Mouse (Mus musculus): ENCODE data around the gene Rbm28. TPM values are rescaled to one million over a fixed set of nuclear protein-coding genes. Genes with fewer than 3 reads are reported as not detected.

The Rbm28 gene
- 47.4 and 50.6 TPM in 2 replicates for polyA plus RNA-seq (2015; fragmentation: Nextera tagmentation; extraction: Ambion mirVana)

- Histone ChIP-seq H3K36me3 (peaks cover 8% of the 10 kb centered on the region), H3K9me3 (no peaks in the 10 kb centered on the region), H3K27me3 (peaks cover 33% of the 10 kb centered on the region), H3K4me3 (peak within 1 kb of the TSS; percentile 83), H3K27ac (peak within 1 kb of the TSS; percentile 57), H3K9ac (peak within 1 kb of the TSS; percentile 83), H3K4me1 (peaks cover 8% of the 10 kb centered on the region), H3K4me2 (peak within 1 kb of the TSS; percentile 93)
- peak; percentile 63; the same call in 1 of the 2 replicates for ATAC-seq (ENCODE audit: insufficient number of reproducible peaks, insufficient read depth, low FRiP score, low TSS enrichment, low read depth)
- 8% methylated on average over 42 of the region's 42 CpGs for WGBS
Measured at GRCm38 (mm10) chr6:29164314-29165244, at the start of gene Rbm28. Rbm28 (minus strand) TSS chr6:29165006.

DNA sequence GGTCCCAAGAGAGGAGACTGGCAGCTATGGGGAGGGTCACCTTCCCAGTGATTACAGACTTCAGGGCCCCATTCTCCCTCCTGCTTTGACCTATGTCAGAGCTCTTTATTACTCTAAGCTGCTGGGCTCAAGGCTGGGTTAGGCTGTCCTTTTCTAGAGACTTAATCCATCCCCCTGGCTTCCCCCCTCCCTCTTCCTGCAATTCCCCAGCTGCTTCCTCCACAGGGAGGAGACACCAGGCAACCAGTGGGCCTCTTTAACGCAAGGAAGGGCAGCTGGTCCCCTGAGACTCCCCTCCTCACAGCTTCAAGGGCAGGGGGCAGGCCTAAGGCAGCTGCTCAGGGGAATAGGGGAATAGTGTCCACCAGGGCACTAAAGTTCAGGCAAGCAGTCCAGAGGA lies 49.4 kb upstream of the Rbm28 start:
- H3K9ac ChIP-seq = no peak overlapping the region
- no peaks in the 10 kb centered on the region for H3K9me3 ChIP-seq
- no peaks in the 10 kb centered on the region for H3K36me3 ChIP-seq
- H3K27me3 ChIP-seq = peaks cover 35% of the 10 kb centered on the region
- no peak overlapping the region for H3K4me3 ChIP-seq
- peaks cover 37% of the 10 kb centered on the region for H3K4me1 ChIP-seq
- no peak overlapping the region for H3K27ac ChIP-seq
- 13% methylated on average over 1 of the region's 1 CpGs for WGBS
- no peak for ATAC-seq (ENCODE audit: insufficient number of reproducible peaks, insufficient read depth, low FRiP score, low TSS enrichment, low read depth)
- no peak overlapping the region for H3K4me2 ChIP-seq

GRCm38 (mm10) chr6:29213436-29213835 lies 48.6 kb upstream of the Rbm28 start:
- H3K4me3 ChIP-seq = no peak overlapping the region
- peaks cover 35% of the 10 kb centered on the region for H3K27me3 ChIP-seq
- peaks cover 37% of the 10 kb centered on the region for H3K4me1 ChIP-seq
- H3K36me3 ChIP-seq = no peaks in the 10 kb centered on the region
- H3K9ac ChIP-seq = no peak overlapping the region
- 56% methylated on average over 5 of the region's 5 CpGs for WGBS
- no peaks in the 10 kb centered on the region for H3K9me3 ChIP-seq
- no peak for ATAC-seq (ENCODE audit: insufficient number of reproducible peaks, insufficient read depth, low FRiP score, low TSS enrichment, low read depth)
- no peak overlapping the region for H3K27ac ChIP-seq
- no peak overlapping the region for H3K4me2 ChIP-seq

GRCm38 (mm10) chr6:29211806-29212492 lies 47.1 kb upstream of the Rbm28 start:
- no peaks in the 10 kb centered on the region for H3K9me3 ChIP-seq
- ATAC-seq (ENCODE audit: insufficient number of reproducible peaks, insufficient read depth, low FRiP score, low TSS enrichment, low read depth) = peak; percentile 76
- H3K4me1 ChIP-seq = peaks cover 37% of the 10 kb centered on the region
- peak overlapping the region; percentile 72 for H3K4me3 ChIP-seq
- WGBS = under 1% methylated on average over 62 of the region's 66 CpGs
- H3K27me3 ChIP-seq = peaks cover 35% of the 10 kb centered on the region
- peak overlapping the region; percentile 81 for H3K9ac ChIP-seq
- H3K36me3 ChIP-seq = peaks cover 2% of the 10 kb centered on the region; the same call in 1 of the 2 replicates
- peak overlapping the region; percentile 73 for H3K27ac ChIP-seq
- peak overlapping the region; percentile 93 for H3K4me2 ChIP-seq

DNA sequence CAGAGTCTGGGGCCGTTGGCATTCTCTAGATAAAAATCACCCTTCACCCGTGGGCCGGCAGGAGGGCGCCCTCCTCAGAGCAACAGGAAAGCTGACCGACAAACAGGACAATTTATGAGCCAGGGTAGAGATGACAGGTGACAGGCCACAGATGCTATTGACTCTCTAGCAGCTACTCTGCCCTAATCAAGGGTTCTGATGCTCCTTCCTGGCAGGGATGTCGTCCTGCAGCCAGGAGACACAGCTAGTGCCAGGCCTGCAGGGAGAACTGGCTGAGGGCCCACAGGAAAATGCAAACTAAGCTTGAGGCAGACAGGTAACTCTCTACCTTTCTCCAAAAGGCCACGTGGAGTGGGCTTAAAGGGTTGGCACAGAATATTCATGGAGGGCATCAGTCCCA lies 46.3 kb upstream of the Rbm28 start:
- Histone ChIP-seq H3K4me2 (peak overlapping the region; percentile 93), H3K36me3 (peaks cover 9% of the 10 kb centered on the region), H3K9ac (peak overlapping the region; percentile 81), H3K27me3 (peaks cover 30% of the 10 kb centered on the region), H3K4me1 (peaks cover 31% of the 10 kb centered on the region), H3K4me3 (peak overlapping the region; percentile 72), H3K9me3 (no peaks in the 10 kb centered on the region), H3K27ac (no peak overlapping the region)
- ATAC-seq (ENCODE audit: insufficient number of reproducible peaks, insufficient read depth, low FRiP score, low TSS enrichment, low read depth) = no peak
- WGBS = 29% methylated on average over 7 of the region's 7 CpGs

DNA sequence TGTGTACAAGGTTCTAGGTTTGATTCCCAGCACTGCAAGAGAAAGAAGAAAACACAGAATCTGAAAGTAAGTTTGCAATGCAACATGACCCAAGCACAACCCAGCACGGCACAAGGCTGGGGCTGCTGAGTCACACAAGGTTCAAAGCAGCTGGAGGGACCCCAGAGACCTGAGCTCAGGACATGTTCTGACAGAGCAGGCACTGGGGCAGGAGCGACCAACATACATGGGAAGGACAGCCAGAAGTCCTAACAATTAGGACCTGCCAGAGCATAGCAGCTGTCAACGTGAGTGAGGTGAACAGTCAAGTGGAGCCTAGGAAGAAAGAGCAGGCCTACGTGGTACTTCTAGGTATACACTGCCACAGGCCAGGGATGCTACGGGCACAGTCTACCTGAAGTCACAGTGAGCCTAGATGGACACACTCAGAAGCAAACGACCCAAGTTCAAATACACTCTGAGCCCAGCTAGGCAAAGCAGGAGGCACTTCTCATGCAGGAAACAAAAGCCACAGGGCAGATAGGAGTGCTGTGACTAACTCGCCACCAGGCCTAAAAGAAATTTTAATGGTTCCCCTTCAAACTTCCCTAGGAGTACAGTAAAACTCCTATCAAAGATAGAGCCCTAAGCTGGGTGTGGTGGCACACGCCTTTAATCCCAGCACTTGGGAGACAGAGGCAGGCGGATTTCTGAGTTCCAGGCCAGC lies 45.6 kb upstream of the Rbm28 start:
- peak overlapping the region; percentile 93; the same call in 1 of the 2 replicates for H3K4me2 ChIP-seq
- no peak for ATAC-seq (ENCODE audit: insufficient number of reproducible peaks, insufficient read depth, low FRiP score, low TSS enrichment, low read depth)
- H3K4me3 ChIP-seq = no peak overlapping the region
- H3K27me3 ChIP-seq = peaks cover 23% of the 10 kb centered on the region
- H3K36me3 ChIP-seq = peaks cover 14% of the 10 kb centered on the region
- H3K9ac ChIP-seq = 0 out of 2 replicates have a peak overlapping the region, but pooled peaks have one; percentile 27
- no peaks in the 10 kb centered on the region for H3K9me3 ChIP-seq
- H3K27ac ChIP-seq = no peak overlapping the region
- H3K4me1 ChIP-seq = peaks cover 24% of the 10 kb centered on the region
- WGBS = 75% methylated on average over 9 of the region's 9 CpGs

- H3K9ac ChIP-seq = no peak overlapping the region; the same call in 1 of the 2 replicates
- no peak for ATAC-seq (ENCODE audit: insufficient number of reproducible peaks, insufficient read depth, low FRiP score, low TSS enrichment, low read depth)
- no peak overlapping the region for H3K27ac ChIP-seq
- peaks cover 21% of the 10 kb centered on the region for H3K4me1 ChIP-seq
- 85% methylated on average over 5 of the region's 5 CpGs for WGBS
- H3K4me3 ChIP-seq = no peak overlapping the region
- H3K27me3 ChIP-seq = peaks cover under 1% of the 10 kb centered on the region
- no peaks in the 10 kb centered on the region for H3K9me3 ChIP-seq
- peaks cover 33% of the 10 kb centered on the region for H3K36me3 ChIP-seq
- H3K4me2 ChIP-seq = no peak overlapping the region
Measured at GRCm38 (mm10) chr6:29208178-29208577, 43.4 kb upstream of the Rbm28 start.

DNA sequence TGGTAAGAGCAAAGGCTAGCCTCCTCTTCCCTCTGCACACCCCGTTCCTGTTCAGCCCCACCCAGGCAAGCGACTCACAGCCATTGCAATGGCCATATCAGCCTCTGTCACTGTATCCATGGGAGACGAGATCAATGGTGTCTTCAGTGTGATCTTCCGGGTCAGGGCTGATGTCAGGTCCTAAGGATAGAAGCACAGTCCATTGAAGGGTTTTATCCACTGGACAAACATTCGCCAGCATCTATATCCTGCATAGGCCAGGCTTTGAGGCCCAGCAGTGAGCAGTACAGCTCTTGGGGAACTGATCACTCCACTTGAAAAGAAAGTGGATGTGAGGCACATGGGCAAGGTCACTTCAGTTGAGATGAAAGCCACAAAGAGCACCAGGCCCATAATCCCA lies 42.2 kb upstream of the Rbm28 start:
- H3K36me3 ChIP-seq = peaks cover 45% of the 10 kb centered on the region
- H3K27me3 ChIP-seq = no peaks in the 10 kb centered on the region
- H3K4me3 ChIP-seq = no peak overlapping the region
- peaks cover 15% of the 10 kb centered on the region for H3K4me1 ChIP-seq
- no peak for ATAC-seq (ENCODE audit: insufficient number of reproducible peaks, insufficient read depth, low FRiP score, low TSS enrichment, low read depth)
- H3K9me3 ChIP-seq = no peaks in the 10 kb centered on the region
- H3K4me2 ChIP-seq = no peak overlapping the region
- WGBS = 89% methylated on average over 5 of the region's 5 CpGs
- H3K9ac ChIP-seq = no peak overlapping the region
- H3K27ac ChIP-seq = no peak overlapping the region

GRCm38 (mm10) chr6:29206006-29206405 lies 41.2 kb upstream of the Rbm28 start:
- ATAC-seq (ENCODE audit: insufficient number of reproducible peaks, insufficient read depth, low FRiP score, low TSS enrichment, low read depth) = no peak
- H3K4me1 ChIP-seq = peaks cover 8% of the 10 kb centered on the region
- H3K36me3 ChIP-seq = peaks cover 53% of the 10 kb centered on the region

DNA sequence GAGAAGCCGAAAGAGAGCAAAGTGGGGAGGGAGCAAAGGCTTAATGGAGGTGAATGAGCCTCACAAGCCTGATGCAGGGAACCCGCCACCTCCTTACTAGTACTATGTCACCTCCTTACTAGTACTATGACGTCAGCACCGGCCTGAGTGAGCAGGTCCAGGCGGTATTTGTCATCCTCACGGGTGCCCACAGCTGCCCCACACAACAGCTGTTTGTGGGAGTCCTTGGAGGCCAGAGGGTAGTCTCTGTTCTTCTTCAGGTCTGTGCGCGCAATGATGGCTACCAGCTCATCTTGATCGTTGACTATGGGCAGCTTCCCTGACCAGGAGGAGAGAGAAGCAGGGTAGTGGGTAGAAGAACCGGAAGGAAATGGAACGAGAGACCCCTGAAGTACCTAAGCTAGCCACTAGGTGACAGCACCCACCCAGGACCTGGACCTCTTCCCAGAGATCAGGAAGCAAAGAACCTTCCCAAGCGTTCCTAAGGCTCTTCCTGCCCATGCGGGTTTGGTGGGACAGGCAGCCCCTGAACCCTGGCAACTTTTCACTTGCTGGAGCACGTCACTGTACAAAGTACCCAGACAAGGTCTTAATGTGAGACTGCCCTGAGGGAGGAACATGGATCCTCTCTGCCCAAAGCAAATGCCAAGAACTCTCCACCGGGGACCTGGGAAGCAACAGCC lies 40.3 kb upstream of the Rbm28 start:
- Histone ChIP-seq H3K4me2 (no peak overlapping the region), H3K4me3 (no peak overlapping the region), H3K27ac (no peak overlapping the region), H3K9me3 (no peaks in the 10 kb centered on the region), H3K9ac (no peak overlapping the region), H3K36me3 (peaks cover 59% of the 10 kb centered on the region), H3K4me1 (peaks cover under 1% of the 10 kb centered on the region), H3K27me3 (no peaks in the 10 kb centered on the region)
- no peak for ATAC-seq (ENCODE audit: insufficient number of reproducible peaks, insufficient read depth, low FRiP score, low TSS enrichment, low read depth)
- 57% methylated on average over 15 of the region's 15 CpGs for WGBS

More at GRCm38 (mm10) chr6:29206006-29206405, 41.2 kb upstream of the Rbm28 start:
- Histone ChIP-seq H3K9me3 (no peaks in the 10 kb centered on the region), H3K27ac (no peak overlapping the region), H3K27me3 (no peaks in the 10 kb centered on the region), H3K4me2 (no peak overlapping the region), H3K9ac (no peak overlapping the region), H3K4me3 (no peak overlapping the region)
- WGBS = 94% methylated on average over 10 of the region's 10 CpGs
